8 mouse cellular contexts compared by ENCODE assay signal in the genomic region with DNA sequence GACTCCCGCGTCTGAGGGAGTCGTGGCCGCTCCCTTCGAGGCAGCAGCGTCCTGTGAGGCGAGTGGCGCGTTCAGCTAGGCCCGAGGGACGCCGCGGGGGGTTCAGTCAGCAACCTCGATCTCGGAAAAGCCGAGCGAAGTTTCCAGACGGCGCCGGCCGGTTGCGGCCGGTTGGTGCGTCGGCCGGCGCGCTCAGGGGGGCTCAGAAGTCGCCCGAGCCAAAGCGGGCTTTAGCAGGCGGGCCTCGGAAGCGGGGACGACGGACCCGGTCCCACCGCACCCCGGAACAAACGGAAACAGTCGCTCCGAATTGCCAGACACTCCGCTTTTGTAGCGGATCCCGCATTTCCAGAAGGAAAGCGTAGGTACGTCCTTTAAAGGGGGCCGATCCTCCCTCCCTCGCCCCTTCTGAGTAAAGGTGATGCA. TPM values are rescaled to one million over a fixed set of nuclear protein-coding genes. Genes with fewer than 3 reads are reported as not detected.
DNase-seq lines count a peak whose midpoint lies in the region; TF ChIP-seq lines count a peak whose summit lies in the region.

No protein-coding gene starts in this region.

- peak overlapping the region; percentile 63 for H3K27ac ChIP-seq in brown adipose tissue, adult 24 weeks (replicated peaks; ENCODE audit: low read depth, low read length)
- H3K27ac ChIP-seq in gastrocnemius, adult 2 months = peak overlapping the region; percentile 91

- peak overlapping the region; percentile 86 for H3K4me3 ChIP-seq in brown adipose tissue, adult 24 weeks (ENCODE audit: insufficient read depth, low read depth, low read length)
- peak overlapping the region; percentile 96 for H3K4me3 ChIP-seq in gastrocnemius, adult 2 months
- H3K4me3 ChIP-seq in myocyte = peak overlapping the region; percentile 26

- H3K79me2 ChIP-seq in myocyte (ENCODE audit: control insufficient read depth, insufficient read depth) = no peaks in the 10 kb centered on the region

- H3K36me3 ChIP-seq in myocyte (ENCODE audit: control insufficient read depth, insufficient read depth) = no peaks in the 10 kb centered on the region

- H3K27me3 ChIP-seq in myocyte (ENCODE audit: control insufficient read depth, insufficient read depth, insufficient read length) = no peaks in the 10 kb centered on the region

- H3K4me1 ChIP-seq in brown adipose tissue, adult 24 weeks (ENCODE audit: control insufficient read depth, insufficient read depth, insufficient read length, low read length) = peaks cover 8% of the 10 kb centered on the region; the same call in 1 of the 2 replicates

- peak; percentile 47 for DNase-seq in left cerebral cortex, postnatal 4 days
- no peak for DNase-seq in left cerebral cortex, adult 18-20 months (ENCODE audit: low spot score in 2 of 2)
- DNase-seq in gastrocnemius, adult 2 months = no peak
- DNase-seq in kidney, postnatal 10 days = peak; percentile 76
- DNase-seq in adrenal gland, adult 8-10 months = no peak
- DNase-seq in left cerebral cortex, adult 8-10 months (ENCODE audit: low spot score in 2 of 2) = no peak

- intact Hi-C loops in left cerebral cortex, postnatal 4 days (cut with DNase I) = no loop called here
- intact Hi-C loops in gastrocnemius, adult 2 months (cut with DNase I) = no loop called here

- peak overlapping the region; percentile 61 for H3ac ChIP-seq in myocyte (ENCODE audit: control insufficient read depth, insufficient read length)

- no peak for TF ChIP-seq POLR2A in myocyte (IDR thresholded peaks at IDR 0.05; ENCODE audit: insufficient read length, low read depth)

- H3K4me2 ChIP-seq in myocyte (ENCODE audit: low read depth) = peak overlapping the region; percentile 56

- TF ChIP-seq CTCF in gastrocnemius, adult 2 months (IDR thresholded peaks at IDR 0.05) = no peak

TF ChIP-seq in myocyte, 11 proteins besides CTCF, POLR2A, EP300 and RAD21:
- TF ChIP-seq SRF (IDR thresholded peaks at IDR 0.05; ENCODE audit: control insufficient read depth, insufficient read length, low read depth) (no peak), E2F4 (IDR thresholded peaks at IDR 0.05; ENCODE audit: insufficient read depth) (no peak), CEBPB (IDR thresholded peaks at IDR 0.05; ENCODE audit: insufficient read depth, poor library complexity, severe bottlenecking) (no peak), MAX (IDR thresholded peaks at IDR 0.05; ENCODE audit: low read depth) (no peak), MYOD1 (IDR thresholded peaks at IDR 0.05; ENCODE audit: control insufficient read depth in 1 of 3, insufficient read length in 2 of 3, low read depth in 2 of 3) (no peak), POLR2AphosphoS2 (IDR thresholded peaks at IDR 0.05; ENCODE audit: insufficient read length, low read depth) (no peak), TCF12 (IDR thresholded peaks at IDR 0.05; ENCODE audit: insufficient read depth, poor library complexity, severe bottlenecking) (no peak), TCF3 (IDR thresholded peaks at IDR 0.05; ENCODE audit: insufficient read length, low read depth) (no peak), REST (IDR thresholded peaks at IDR 0.05; ENCODE audit: insufficient read depth, insufficient read length) (no peak), USF1 (IDR thresholded peaks at IDR 0.05; ENCODE audit: low read depth) (no peak), MYOG (IDR thresholded peaks at IDR 0.05; ENCODE audit: control insufficient read depth in 1 of 3, insufficient read depth in 1 of 3, insufficient read length in 2 of 3, low read depth in 2 of 3) (no peak)

RNA-seq across cellular contexts. Expression of a gene that starts 0.3 kb away (rescaled TPM):
- total RNA-seq in left cerebral cortex, postnatal 4 days (2021) = 1 to 10 TPM; 3.2 to 3.7 TPM
- 1 to 10 TPM; 7.3 to 7.9 TPM for total RNA-seq in left cerebral cortex, adult 18-20 months (2021)
- 9.3 and 13.8 TPM in 2 replicates for polyA plus RNA-seq in brown adipose tissue, adult 24 weeks (2012; ENCODE audit: insufficient read depth, insufficient read length, missing spikeins)
- 1 to 10 TPM; 3.6 to 4.0 TPM for total RNA-seq in gastrocnemius, adult 2 months (2021)
- polyA plus RNA-seq in myocyte (2012; fragmentation: generic; extraction: Trizol) = 6.9 TPM
- 10 to 100 TPM; 20.8 to 27.9 (median 24.5) TPM for total RNA-seq in adrenal gland, adult 8-10 months (2022)
- 10 to 100 TPM in 1 of 4 experiments, 1 to 10 TPM in 3; 6.4 to 10.2 (median 7.9) TPM for total RNA-seq in left cerebral cortex, adult 8-10 months (2022)

Comparison
In these comparisons a context has a peak if more than half of its experiments do, and no peak if none do; other contexts are left out.
1. DNase-seq: peak in left cerebral cortex, postnatal 4 days (single experiment) and kidney, postnatal 10 days (single experiment); none in left cerebral cortex, adult 18-20 months (0 of 2), gastrocnemius, adult 2 months (single experiment), adrenal gland, adult 8-10 months (single experiment) and left cerebral cortex, adult 8-10 months (0 of 2).
2. H3K4me3 ChIP-seq: peak in every context shown above with its lines; median percentile 96 in gastrocnemius, adult 2 months; 86 in brown adipose tissue, adult 24 weeks; 26 in myocyte.